Mouse (Mus musculus) heart, adult 2 months (tissue): ENCODE data around the gene Npff.

ENCODE experiments used
- CTCF ChIP-seq: fragments of 200-600 bp; IDR thresholded peaks from 2 replicates; pipeline ENCODE4 v1.8.1; 2022; ENCODE audit warnings: antibody characterized with exemption, mild to moderate bottlenecking, moderate library complexity
- EP300 ChIP-seq: fragments of 200-500 bp; IDR thresholded peaks from 2 replicates; pipeline ENCODE4 v1.6.1; 2011; ENCODE audit warnings: low read depth, low read length, control low read depth; ENCODE audit not compliant: insufficient read depth
- POLR2A ChIP-seq: fragments of 200-500 bp; IDR thresholded peaks from 2 replicates; pipeline ENCODE4 v1.6.1; 2011; ENCODE audit warnings: mild to moderate bottlenecking, low read depth, low read length, control low read depth; ENCODE audit not compliant: insufficient read depth

- TF ChIP-seq POLR2A: no peak
- no peak for TF ChIP-seq CTCF
- TF ChIP-seq EP300: 0 out of 2 replicates have a peak, but pooled peaks have one; percentile 68
Measured at GRCm38 (mm10) chr15:102546677-102547427, 22.1 kb upstream of the Npff start.
